Mouse (Mus musculus): ENCODE results near the gene Cpne6.

DNA sequence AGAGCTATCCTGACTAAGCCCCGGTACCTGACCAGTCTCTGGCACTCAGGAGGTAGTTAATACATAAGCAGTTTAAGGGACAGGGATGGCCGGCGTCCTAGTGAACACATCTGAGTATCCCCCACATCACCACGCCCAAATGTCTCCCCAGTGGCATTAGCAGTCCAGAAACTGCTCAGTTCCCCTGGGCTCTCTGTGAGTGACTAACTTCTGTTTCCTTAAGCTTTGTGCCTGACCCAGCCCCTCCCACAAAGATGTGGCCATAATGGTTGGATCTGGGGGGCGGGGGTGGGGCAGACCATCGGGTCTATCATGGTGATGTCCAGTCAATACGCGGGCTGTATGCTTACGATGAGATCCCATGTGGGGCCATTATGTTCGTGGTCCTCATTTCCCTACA is 705 bp upstream of the Cpne6 start:
- TF ChIP-seq CTCF (IDR thresholded peaks at IDR 0.05 in 2 of 3, conservative IDR thresholded peaks at IDR 0.05 in 1 of 3; ENCODE audit: control insufficient read depth in 1 of 3, insufficient read depth in 1 of 3, low read depth in 2 of 3, low read length in 3 of 3, poor library complexity in 1 of 3, severe bottlenecking in 1 of 3) (no peak), ZKSCAN1 (IDR thresholded peaks at IDR 0.05; ENCODE audit: low read depth, low read length) (no peak), POLR2AphosphoS5 (IDR thresholded peaks at IDR 0.05; ENCODE audit: borderline replicate concordance, low read depth, low read length) (no peak)
